Mouse (Mus musculus) CD8-positive naive resting alpha-beta T cell, adult 2 months (primary cell): ENCODE data around the gene Tshb.

ENCODE experiments used
- DNase-seq, 2 experiments: peaks; one replicate each; pipeline ENCODE4 v3.0.0; 2022; ENCODE audit warnings: low read depth in 2 of 2, low spot score in 2 of 2

Gene Tshb

GRCm38 (mm10) chr3:102782618-102783017 lies at the start of gene Tshb:
Gene Tshb, minus strand, starts transcription at chr3:102782718.
- DNase-seq: no peak

- peak; percentile 72 to 78 for DNase-seq
Measured at GRCm38 (mm10) chr3:102803937-102804336, 21.4 kb upstream of the Tshb start.

DNA sequence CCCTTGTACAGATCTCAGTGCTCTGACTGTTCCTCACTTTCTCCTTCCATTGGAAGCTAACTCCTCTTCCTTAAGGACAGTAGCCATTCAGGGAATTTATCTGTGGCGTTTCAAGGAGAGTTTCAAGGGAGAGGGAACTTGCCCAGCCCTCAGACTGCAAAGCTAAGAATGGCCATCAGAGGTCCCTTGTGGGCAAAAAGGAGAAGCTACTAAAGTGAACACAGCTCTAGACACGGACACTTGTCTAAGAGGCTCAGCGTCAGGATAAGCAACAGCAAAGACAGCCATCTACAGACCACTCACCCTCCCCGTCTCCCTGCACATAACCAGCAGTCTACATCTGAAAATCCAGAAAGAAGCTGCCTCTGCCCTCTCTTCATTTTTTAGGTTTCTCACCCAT lies 4.9 kb upstream of the Tshb start:
- DNase-seq: no peak

GRCm38 (mm10) chr3:102773018-102773417 lies 9.5 kb downstream of the Tshb start:
- DNase-seq: no peak

- no peak for DNase-seq
Measured at GRCm38 (mm10) chr3:102764850-102765249, 17.7 kb downstream of the Tshb start.

DNA sequence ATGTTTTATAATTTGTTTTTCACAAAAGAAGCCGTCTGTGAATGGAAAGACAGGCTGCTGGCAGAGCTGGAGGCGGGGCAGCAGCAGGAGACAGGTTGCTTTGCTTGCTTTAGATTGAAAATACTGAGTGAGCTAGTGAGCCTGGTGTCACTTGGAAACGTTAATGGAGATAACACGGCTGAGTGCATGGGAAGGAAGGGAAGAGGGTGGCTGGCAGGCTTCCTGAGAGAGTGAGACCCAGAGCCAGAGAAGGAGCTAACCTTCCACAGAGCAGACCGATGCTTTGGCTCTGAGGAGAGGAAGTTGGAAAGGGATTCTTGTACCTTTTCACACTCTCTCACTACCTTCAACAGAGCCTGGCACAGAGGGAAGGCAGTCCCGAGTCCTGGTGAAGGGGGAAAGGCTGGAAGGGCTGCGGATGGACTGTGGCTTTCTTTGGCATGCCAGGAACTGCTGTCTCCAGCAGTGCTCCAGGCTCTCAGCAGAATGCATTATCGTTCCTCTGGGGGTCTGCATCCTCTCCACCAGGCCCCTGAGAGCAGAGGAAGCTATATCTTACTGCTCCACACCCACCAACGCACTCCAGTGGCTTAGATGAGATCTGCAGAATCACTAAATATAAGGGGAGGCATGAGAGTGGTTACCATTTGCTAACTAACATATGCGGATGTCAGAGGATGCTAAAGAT lies 18.7 kb downstream of the Tshb start:
- no peak for DNase-seq

- no peak for DNase-seq
Measured at GRCm38 (mm10) chr3:102762388-102762787, 20.1 kb downstream of the Tshb start.

DNA sequence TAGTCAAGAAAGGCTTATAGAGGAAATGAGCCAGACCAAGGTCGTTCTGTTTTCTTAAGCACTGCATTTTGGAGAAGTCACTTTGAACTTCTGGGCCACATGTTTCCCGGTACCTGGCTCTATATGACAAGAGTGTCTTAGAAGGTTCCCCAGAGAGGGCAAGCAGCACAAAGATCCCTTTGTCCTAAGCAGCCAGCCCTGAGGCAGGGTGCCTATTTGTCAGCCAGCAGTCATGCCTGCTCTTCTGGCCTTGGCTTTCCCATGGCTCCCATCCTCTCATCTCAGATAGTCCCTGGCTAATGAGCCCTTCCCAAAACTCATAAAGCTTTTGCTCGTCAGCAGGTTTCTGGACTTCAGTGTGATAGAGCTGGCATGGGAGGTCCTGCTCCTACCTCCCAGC lies 22.3 kb downstream of the Tshb start:
- DNase-seq: no peak

DNA sequence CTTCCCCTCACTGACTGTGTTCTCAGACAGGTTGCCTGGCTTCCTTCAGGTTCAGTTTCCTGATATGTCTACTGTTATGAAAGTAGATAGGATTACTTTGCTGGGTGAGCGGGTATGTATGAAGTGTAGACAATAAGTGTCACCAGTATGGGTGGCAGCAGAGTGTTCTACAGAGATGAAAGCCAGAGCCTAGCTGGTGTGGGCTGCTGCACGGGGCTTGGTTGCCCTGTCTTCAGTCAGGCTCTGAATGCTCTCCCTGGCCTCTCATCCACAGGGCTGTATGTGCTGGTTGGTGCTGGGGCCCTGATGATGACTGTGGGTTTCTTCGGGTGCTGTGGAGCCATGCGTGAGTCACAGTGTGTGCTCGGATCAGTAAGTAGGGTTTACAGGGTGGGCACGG lies 25.5 kb downstream of the Tshb start:
- DNase-seq: no peak

- DNase-seq: peak; percentile 29 to 48
Measured at GRCm38 (mm10) chr3:102755801-102756200, 26.7 kb downstream of the Tshb start.

DNA sequence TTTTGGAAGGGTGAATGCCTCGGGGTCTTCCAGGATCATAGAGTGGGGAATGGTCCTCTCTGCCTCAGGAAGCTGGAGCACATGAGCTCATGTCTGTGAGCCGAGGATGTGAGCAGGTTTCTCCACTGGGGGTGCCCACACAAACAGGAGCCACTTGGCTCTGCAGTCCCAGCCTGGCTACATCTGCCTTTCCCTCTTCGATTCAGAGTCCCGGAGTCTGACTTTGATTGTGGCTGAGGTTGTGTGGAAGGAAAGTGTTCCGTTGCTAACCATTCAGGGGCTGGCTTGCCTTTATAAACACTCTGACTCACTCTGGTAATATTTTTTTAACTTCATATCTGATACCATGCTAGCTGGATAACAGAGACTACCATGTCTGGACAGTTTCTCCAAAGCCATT lies 30.1 kb downstream of the Tshb start:
- no peak for DNase-seq

- DNase-seq: no peak
Measured at GRCm38 (mm10) chr3:102752053-102752452, 30.5 kb downstream of the Tshb start.

- DNase-seq: no peak
Measured at GRCm38 (mm10) chr3:102751536-102751935, 31.0 kb downstream of the Tshb start.

GRCm38 (mm10) chr3:102751136-102751535 lies 31.4 kb downstream of the Tshb start:
- no peak for DNase-seq

GRCm38 (mm10) chr3:102748686-102749085 lies 33.8 kb downstream of the Tshb start:
- DNase-seq: no peak

DNA sequence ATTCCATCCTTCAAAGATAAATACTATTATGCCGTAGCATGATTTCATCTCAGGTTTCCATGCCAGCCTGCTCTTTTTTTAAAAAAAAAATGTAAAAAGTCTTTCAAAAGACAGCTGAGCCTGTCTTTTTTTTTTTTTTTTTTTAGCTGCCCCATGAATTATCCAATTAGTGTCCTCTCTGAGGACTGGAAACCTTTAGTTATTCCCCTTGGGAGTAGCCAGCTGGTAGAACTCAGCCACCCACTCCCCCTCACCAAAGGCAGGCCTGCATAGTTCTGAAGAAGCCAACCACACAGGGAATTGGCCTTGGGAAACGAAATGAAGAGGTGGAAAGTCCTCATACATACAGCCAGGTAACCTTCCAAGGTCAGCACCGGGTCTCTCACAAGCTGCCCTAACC lies 34.5 kb downstream of the Tshb start:
- DNase-seq: no peak

- DNase-seq: no peak
Measured at GRCm38 (mm10) chr3:102746174-102746573, 36.3 kb downstream of the Tshb start.

GRCm38 (mm10) chr3:102744657-102745056 lies 37.9 kb downstream of the Tshb start:
- DNase-seq: no peak

DNA sequence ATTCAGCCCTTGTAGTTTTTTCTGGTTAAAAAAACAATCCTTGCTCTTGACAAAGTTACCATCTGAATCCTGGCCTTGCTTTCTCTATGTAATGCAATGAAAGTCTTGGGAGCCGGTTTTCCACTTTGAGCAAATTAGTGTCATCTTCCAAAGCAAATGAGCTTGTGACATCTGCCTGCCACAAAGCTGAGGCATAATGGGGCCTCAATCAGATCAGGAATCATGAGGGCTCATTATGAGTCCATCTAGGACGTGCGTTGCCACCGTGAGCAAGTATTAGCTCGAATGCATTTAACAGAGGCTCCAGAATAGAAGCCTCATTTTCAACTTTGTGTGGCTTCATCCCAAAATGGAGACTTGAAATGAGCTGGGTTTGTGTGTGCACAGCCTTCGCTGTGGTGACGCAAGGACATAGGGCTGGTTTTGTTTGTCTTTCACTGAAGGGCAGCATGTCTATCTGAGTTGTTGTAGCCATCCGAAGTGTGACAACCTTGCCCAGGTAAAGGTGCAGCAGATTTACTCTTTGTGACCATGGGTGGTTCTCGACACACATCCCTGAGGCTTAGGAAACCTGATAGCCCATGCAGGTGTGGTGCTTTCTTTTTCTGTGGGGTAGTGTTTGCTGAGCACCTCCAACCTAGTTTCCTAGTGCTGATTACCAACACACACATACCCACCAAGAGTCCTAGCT lies 38.6 kb downstream of the Tshb start:
- DNase-seq: no peak

- no peak for DNase-seq
Measured at GRCm38 (mm10) chr3:102743202-102743601, 39.3 kb downstream of the Tshb start.

DNA sequence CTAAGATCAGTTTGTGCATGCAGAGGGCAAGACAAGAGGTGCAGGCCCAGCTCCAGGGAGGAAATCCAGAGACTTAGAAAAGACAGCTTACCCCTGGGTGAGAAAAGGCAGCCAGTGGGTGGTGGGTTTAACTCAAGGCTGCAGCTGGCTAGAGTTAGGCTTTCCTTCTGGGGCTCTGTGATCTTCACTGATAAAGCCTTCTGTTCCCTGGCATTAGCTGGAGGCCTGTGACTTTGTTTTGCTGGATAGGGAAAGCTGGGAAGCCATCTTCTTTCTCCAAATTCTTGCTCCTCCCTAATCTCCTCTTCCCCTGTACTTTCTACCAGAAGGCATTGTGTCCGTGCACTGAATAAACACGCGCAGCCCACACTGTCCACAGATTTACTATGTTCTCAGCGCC lies 39.8 kb downstream of the Tshb start:
- no peak for DNase-seq

DNA sequence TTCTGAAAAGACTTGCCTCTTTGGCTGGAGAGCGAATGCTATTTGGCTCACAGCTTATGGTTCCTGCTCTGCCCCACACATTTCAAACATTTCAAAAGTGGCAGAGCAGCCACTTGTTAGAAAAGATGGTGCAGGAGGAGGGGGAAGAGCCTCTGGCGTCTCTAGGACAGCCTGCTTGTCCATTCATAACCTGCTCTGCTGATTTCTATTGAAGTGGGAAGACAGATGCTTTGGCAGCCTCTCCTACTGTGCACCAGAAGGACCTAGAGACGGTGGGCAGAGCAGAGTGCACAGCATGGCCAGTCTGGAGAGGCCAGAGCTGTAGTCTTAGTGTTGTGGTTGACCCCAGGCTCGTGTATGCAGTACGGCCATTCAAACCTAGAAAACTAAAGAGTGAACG lies 43.6 kb downstream of the Tshb start:
- DNase-seq: no peak
